Mouse (Mus musculus) MEL (cell line): ENCODE results near the gene Yjefn3. TPM values are rescaled to one million over a fixed set of nuclear protein-coding genes. Genes with fewer than 3 reads are reported as not detected.

Experiments used
- DNase-seq: peaks from one replicate; pipeline ENCODE4 v3.0.0; 2011; ENCODE audit warnings: low read depth, low spot score
- H3K27ac ChIP-seq: 2 replicates; pipeline ENCODE4 v1.5.1; 2012; ENCODE audit warnings: low read depth, mild to moderate bottlenecking, control low read depth, low read length, moderate library complexity; ENCODE audit not compliant: control insufficient read depth
- H3K27me3 ChIP-seq, 2 experiments: fragments of 150-350 bp in 1 of 2; sonication (generic) in 1 of 2; 2 replicates each; pipeline ENCODE4 v1.6.1; 2012; ENCODE audit warnings: low read length in 2 of 2, mild to moderate bottlenecking in 2 of 2, improper control_type of control experiment in 1 of 2, moderate library complexity in 1 of 2; ENCODE audit not compliant: insufficient read depth in 2 of 2, control insufficient read depth in 1 of 2
- H3K36me3 ChIP-seq, 2 experiments: 2 replicates each; pipeline ENCODE4 v1.6.1; 2012 to 2014; ENCODE audit warnings: low read length in 2 of 2, improper control_type of control experiment in 1 of 2, inconsistent platforms in 1 of 2, mild to moderate bottlenecking in 1 of 2; ENCODE audit not compliant: insufficient read depth in 2 of 2, control insufficient read depth in 1 of 2
- H3K4me1 ChIP-seq, 2 experiments: fragments of 150-350 bp in 1 of 2; sonication (generic) in 1 of 2; 2 replicates each; pipeline ENCODE4 v1.6.1; 2012; ENCODE audit warnings: low read length in 2 of 2, improper control_type of control experiment in 1 of 2, mild to moderate bottlenecking in 1 of 2; ENCODE audit not compliant: insufficient read depth in 2 of 2, control insufficient read depth in 1 of 2
- H3K4me3 ChIP-seq, 2 experiments: fragments of 150-350 bp in 1 of 2; sonication (generic) in 1 of 2; 2 replicates each; pipeline ENCODE4 v1.5.1; 2012; ENCODE audit warnings: low read depth in 2 of 2, low read length in 2 of 2, mild to moderate bottlenecking in 2 of 2, moderate library complexity in 2 of 2, control low read depth in 1 of 2, improper control_type of control experiment in 1 of 2; ENCODE audit not compliant: control insufficient read depth in 1 of 2, insufficient read depth in 1 of 2
- H3K79me2 ChIP-seq: 2 replicates; pipeline ENCODE4 v1.6.1; 2012; ENCODE audit warnings: mild to moderate bottlenecking, low read length, moderate library complexity; ENCODE audit not compliant: control insufficient read depth, poor library complexity, insufficient read depth
- H3K9ac ChIP-seq: 2 replicates; pipeline ENCODE4 v1.6.1; 2012; ENCODE audit warnings: low read depth, mild to moderate bottlenecking, control low read depth, low read length, moderate library complexity; ENCODE audit not compliant: control insufficient read depth, poor library complexity, severe bottlenecking
- H3K9me3 ChIP-seq: fragments of 150-350 bp; sonication (generic); replicated peaks from 2 replicates; pipeline ENCODE4 v1.6.1; 2012; ENCODE audit warnings: mild to moderate bottlenecking, low read length, improper control_type of control experiment, moderate library complexity; ENCODE audit not compliant: insufficient read depth
- CHD1 ChIP-seq: IDR thresholded peaks from 2 replicates; pipeline ENCODE4 v1.6.1; 2012; ENCODE audit warnings: low read depth, mild to moderate bottlenecking, inconsistent platforms, low read length, improper control_type of control experiment
- CTCF ChIP-seq, 3 experiments: IDR thresholded peaks in 2 of 3; conservative IDR thresholded peaks in 1 of 3; 2 replicates each; pipeline ENCODE4 v1.5.1; 2011 to 2012; ENCODE audit warnings: low read length in 3 of 3, low read depth in 2 of 3, mild to moderate bottlenecking in 2 of 3, improper control_type of control experiment in 1 of 3, inconsistent platforms in 1 of 3, mixed read lengths in 1 of 3, moderate library complexity in 1 of 3; ENCODE audit not compliant: control insufficient read depth in 1 of 3, insufficient read depth in 1 of 3, poor library complexity in 1 of 3, severe bottlenecking in 1 of 3
- ELF1 ChIP-seq: IDR thresholded peaks from 2 replicates; pipeline ENCODE4 v1.6.1; 2014; ENCODE audit warnings: low read depth, mild to moderate bottlenecking, inconsistent platforms, low read length, improper control_type of control experiment, moderate library complexity
- GATA1 ChIP-seq: IDR thresholded peaks from 2 replicates; pipeline ENCODE4 v1.6.1; 2011; ENCODE audit warnings: low read depth, low read length, improper control_type of control experiment
- HCFC1 ChIP-seq: IDR thresholded peaks from 2 replicates; pipeline ENCODE4 v1.6.1; 2012; ENCODE audit warnings: low read depth, mild to moderate bottlenecking, inconsistent platforms, low read length, improper control_type of control experiment, moderate library complexity
- JUND ChIP-seq: IDR thresholded peaks from 2 replicates; pipeline ENCODE4 v1.6.1; 2011; ENCODE audit warnings: low read depth, mild to moderate bottlenecking, improper control_type of control experiment, low read length
- MAFK ChIP-seq: IDR thresholded peaks from 2 replicates; pipeline ENCODE4 v1.6.1; 2011; ENCODE audit warnings: low read depth, mild to moderate bottlenecking, low read length, improper control_type of control experiment, borderline replicate concordance
- MAX ChIP-seq: IDR thresholded peaks from 2 replicates; pipeline ENCODE4 v1.6.1; 2011; ENCODE audit warnings: low read length, improper control_type of control experiment
- MAZ ChIP-seq: IDR thresholded peaks from 2 replicates; pipeline ENCODE4 v1.6.1; 2012; ENCODE audit warnings: low read depth, mild to moderate bottlenecking, inconsistent platforms, low read length, improper control_type of control experiment
- MYC ChIP-seq: IDR thresholded peaks from 2 replicates; pipeline ENCODE4 v1.6.1; 2011; ENCODE audit warnings: low read depth, mild to moderate bottlenecking, low read length, improper control_type of control experiment, moderate library complexity
- NRF1 ChIP-seq: IDR thresholded peaks from 2 replicates; pipeline ENCODE4 v1.6.1; 2014; ENCODE audit warnings: low read depth, mild to moderate bottlenecking, inconsistent platforms, low read length, improper control_type of control experiment, moderate library complexity; ENCODE audit not compliant: poor library complexity, insufficient read depth, severe bottlenecking
- RCOR1 ChIP-seq: IDR thresholded peaks from 2 replicates; pipeline ENCODE4 v1.6.1; 2012; ENCODE audit warnings: low read depth, mild to moderate bottlenecking, inconsistent platforms, low read length, improper control_type of control experiment
- SIN3A ChIP-seq: IDR thresholded peaks from 2 replicates; pipeline ENCODE4 v1.6.1; 2012; ENCODE audit warnings: low read length, improper control_type of control experiment, inconsistent platforms
- SMC3 ChIP-seq: IDR thresholded peaks from 2 replicates; pipeline ENCODE4 v1.6.1; 2011; ENCODE audit warnings: low read depth, low read length, improper control_type of control experiment
- TAL1 ChIP-seq: IDR thresholded peaks from 2 replicates; pipeline ENCODE4 v1.6.1; 2012; ENCODE audit warnings: mild to moderate bottlenecking, inconsistent platforms, low read length, moderate library complexity, mixed read lengths
- TCF12 ChIP-seq: IDR thresholded peaks from 2 replicates; pipeline ENCODE4 v1.6.1; 2014; ENCODE audit warnings: low read depth, mild to moderate bottlenecking, inconsistent platforms, low read length, improper control_type of control experiment, moderate library complexity
- USF1 ChIP-seq: IDR thresholded peaks from 2 replicates; pipeline ENCODE4 v1.6.1; 2014; ENCODE audit warnings: low read depth, mild to moderate bottlenecking, inconsistent platforms, low read length, improper control_type of control experiment, moderate library complexity
- USF2 ChIP-seq, 2 experiments: IDR thresholded peaks; 2 replicates each; pipeline ENCODE4 v1.6.1; 2011 to 2012; ENCODE audit warnings: improper control_type of control experiment in 2 of 2, low read length in 2 of 2, borderline replicate concordance in 1 of 2, inconsistent platforms in 1 of 2, low read depth in 1 of 2, mild to moderate bottlenecking in 1 of 2; ENCODE audit not compliant: insufficient read depth in 1 of 2
- ZC3H11A ChIP-seq: IDR thresholded peaks from 2 replicates; pipeline ENCODE4 v1.6.1; 2012; ENCODE audit warnings: low read depth, mild to moderate bottlenecking, inconsistent platforms, low read length, improper control_type of control experiment
- polyA plus RNA-seq, 2 experiments: library from polyadenylated mRNA; stranded (reverse) in 1 of 2; unstranded in 1 of 2; fragments of >175 nt in 1 of 2; fragments of >200 nt in 1 of 2; gene quantifications; 2 replicates each; pipeline versions ENCODE4 v1.2.1 to v1.2.4; 2012; ENCODE audit warnings: low replicate concordance in 2 of 2, low read depth in 1 of 2; ENCODE audit not compliant: insufficient read length in 2 of 2, insufficient read depth in 1 of 2, missing spikeins in 1 of 2
- total RNA-seq: library from RNA; depleted of rRNA; stranded (reverse); fragments of 300-350 nt; gene quantifications from 2 replicates; pipeline ENCODE4 v1.2.3, GENCODE M21; 2012

Yjefn3 gene
- total and polyA plus RNA-seq, 3 experiments: 5.3 to 8.2 TPM; not detected in 1

DNA sequence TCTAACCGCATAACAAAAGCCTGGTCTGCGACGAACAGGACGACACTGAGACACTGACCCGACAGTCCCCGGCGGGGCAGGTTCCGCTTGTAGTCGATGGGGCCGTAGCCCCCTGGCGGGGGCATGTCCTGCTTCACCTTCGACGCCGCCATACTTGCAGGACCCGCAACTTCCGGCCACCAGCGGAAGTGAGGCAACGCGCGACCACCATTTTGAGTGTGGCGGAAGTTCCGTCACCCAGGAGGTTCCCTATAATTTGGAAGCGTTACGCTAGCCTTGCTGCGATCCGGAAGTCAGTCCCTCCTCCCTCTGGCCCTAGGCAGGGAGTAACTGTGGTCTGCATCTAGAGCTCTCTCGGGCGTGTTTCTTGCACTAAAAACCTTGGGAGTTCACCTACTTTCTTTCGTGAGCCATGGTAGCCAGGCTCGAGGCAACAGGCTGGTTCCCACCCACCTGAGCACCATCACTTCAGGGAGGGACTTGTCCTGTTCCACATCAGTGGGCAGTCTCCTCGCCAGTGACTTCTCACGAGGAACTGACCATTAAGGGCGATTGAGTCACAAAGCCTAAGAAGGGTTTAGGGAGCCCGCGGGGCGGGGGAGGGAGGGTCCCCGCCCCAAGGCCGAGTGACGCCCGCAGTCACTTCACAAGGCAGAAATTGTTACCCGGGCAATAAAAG lies 889 bp downstream of the Yjefn3 start (continued):
- TF ChIP-seq USF2 (IDR thresholded peaks at IDR 0.05; ENCODE audit: borderline replicate concordance in 1 of 2, insufficient read depth in 1 of 2, low read depth in 1 of 2, low read length in 2 of 2) (no peak), JUND (peak; percentile 5; the same call in 1 of the 2 replicates), SMC3 (no peak)
- TF ChIP-seq, all 39 proteins: peak for 22

DNA sequence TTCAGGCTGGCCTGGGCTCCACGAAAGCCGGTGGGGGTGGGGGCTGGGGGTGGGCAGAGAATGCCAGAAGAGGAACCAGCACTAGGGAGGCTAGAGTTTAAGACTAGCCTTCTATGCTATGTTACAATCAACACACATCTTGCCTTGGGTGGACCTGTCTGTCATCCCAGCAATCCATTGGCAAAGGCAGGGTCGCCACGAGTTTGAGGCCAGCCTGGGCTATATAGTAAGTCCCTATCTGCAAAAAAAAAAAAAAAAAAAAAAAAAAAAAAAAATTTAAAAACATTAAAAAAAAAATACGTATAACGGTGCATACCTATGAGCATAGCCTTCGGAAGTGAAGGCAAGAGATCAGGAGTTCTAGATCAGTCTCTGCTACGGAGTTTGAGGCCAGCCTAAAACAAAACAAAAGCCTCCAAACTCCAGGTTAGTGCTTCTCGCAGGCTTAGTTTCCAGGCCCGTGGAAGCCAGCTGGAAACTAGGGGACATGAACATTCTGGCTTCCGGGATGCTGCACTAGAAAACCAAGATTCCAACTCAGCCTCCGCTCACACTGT lies 1.5 kb downstream of the Yjefn3 start:
- peaks cover 50% of the 10 kb centered on the region for H3K79me2 ChIP-seq
- peak overlapping the region; percentile 81 for H3K27ac ChIP-seq
- TF ChIP-seq RCOR1 (no peak), CHD1 (no peak), MAZ (no peak), USF2 (IDR thresholded peaks at IDR 0.05; ENCODE audit: borderline replicate concordance in 1 of 2, insufficient read depth in 1 of 2, low read depth in 1 of 2, low read length in 2 of 2) (no peak), NRF1 (no peak), HCFC1 (no peak), TAL1 (no peak), MYC (no peak), MAFK (no peak), GATA1 (no peak), ELF1 (no peak), MAX (no peak), USF1 (no peak), SIN3A (no peak), ZC3H11A (no peak), TCF12 (no peak), CTCF (IDR thresholded peaks at IDR 0.05 in 2 of 3, conservative IDR thresholded peaks at IDR 0.05 in 1 of 3; ENCODE audit: control insufficient read depth in 1 of 3, insufficient read depth in 1 of 3, low read depth in 2 of 3, low read length in 3 of 3, poor library complexity in 1 of 3, severe bottlenecking in 1 of 3) (no peak)
- H3K4me3 ChIP-seq: peak overlapping the region; percentile 77 to 88
- peaks cover 0 to 18% of the 10 kb centered on the region in 2 experiments; a peak in 2 of 4 replicates for H3K36me3 ChIP-seq
- peak; percentile 38 for DNase-seq
- H3K9me3 ChIP-seq: no peaks in the 10 kb centered on the region
- H3K9ac ChIP-seq: peak overlapping the region; percentile 89
- no peaks in the 10 kb centered on the region for H3K27me3 ChIP-seq
- peaks cover 0 to 19% of the 10 kb centered on the region in 2 experiments; a peak in 3 of 4 replicates for H3K4me1 ChIP-seq
